Mouse (Mus musculus) lung, postnatal 4 days (tissue): ENCODE data around the gene Mpc1.
A peak's percentile ranks its signal among the peaks of the same experiment; 100 is the strongest.
"Not testable (repeated sequence)": the region's sequence is repeated elsewhere in the genome, so short reads cannot be mapped to it uniquely, and the experiment has no call there.

ENCODE experiments used
- DNase-seq, 2 experiments: peaks; one replicate each; pipeline ENCODE4 v3.0.0; 2021

The Mpc1 gene

GRCm38 (mm10) chr17:8337159-8337558 is 54.5 kb downstream of the Mpc1 start, which contains the start of gene Prr18:
Prr18 (plus strand) TSS chr17:8337459.
- DNase-seq, result not testable (repeated sequence)

GRCm38 (mm10) chr17:8339666-8340374 is 57.1 kb downstream of the Mpc1 start:
- DNase-seq, result peak; percentile 58 to 78

GRCm38 (mm10) chr17:8340407-8341359 is 58.0 kb downstream of the Mpc1 start:
- DNase-seq, result peak; percentile 57 to 67

GRCm38 (mm10) chr17:8341360-8341963 is 58.8 kb downstream of the Mpc1 start:
- no peak for DNase-seq

GRCm38 (mm10) chr17:8342706-8343105 is 60.0 kb downstream of the Mpc1 start:
- DNase-seq, result no peak

- DNase-seq, result no peak
These were observed 60.7 kb downstream of the Mpc1 start for GRCm38 (mm10) chr17:8343416-8343815.
